Mouse (Mus musculus) stomach, postnatal 0 days (tissue): ENCODE data around the gene Itga4. TPM values are rescaled to one million over a fixed set of nuclear protein-coding genes. Genes with fewer than 3 reads are reported as not detected.

Experiments
- ATAC-seq: fragments of 200-750 bp; cut with Nextera tagmentation; 2 replicates; pipeline ENCODE4 v1.8.0; 2017; ENCODE audit not compliant: low FRiP score, low TSS enrichment
- DNase-seq: peaks from one replicate; pipeline ENCODE4 v3.0.0-alpha.2; 2016; ENCODE audit warnings: low spot score
- H3K27ac ChIP-seq: fragments of 300-500 bp; sonication (generic); replicated peaks from 2 replicates; pipeline ENCODE4 v1.5.1; 2014; ENCODE audit warnings: mild to moderate bottlenecking, control low read depth
- H3K27me3 ChIP-seq: fragments of 300-500 bp; sonication (generic); 2 replicates; pipeline ENCODE4 v1.6.1; 2014; ENCODE audit warnings: low read length; ENCODE audit not compliant: control insufficient read depth, insufficient read depth
- H3K36me3 ChIP-seq: fragments of 300-500 bp; sonication (generic); 2 replicates; pipeline ENCODE4 v1.6.1; 2014; ENCODE audit warnings: low read length, mixed read lengths; ENCODE audit not compliant: control insufficient read depth, insufficient read depth
- H3K4me1 ChIP-seq: fragments of 300-500 bp; sonication (generic); replicated peaks from 2 replicates; pipeline ENCODE4 v1.6.1; 2014; ENCODE audit warnings: antibody characterized with exemption; ENCODE audit not compliant: control insufficient read depth, insufficient read depth
- H3K4me2 ChIP-seq: fragments of 300-500 bp; sonication (generic); replicated peaks from 2 replicates; pipeline ENCODE4 v1.6.1; 2014; ENCODE audit warnings: low read depth, mild to moderate bottlenecking, control low read depth, moderate library complexity
- H3K4me3 ChIP-seq: fragments of 300-500 bp; sonication (generic); 2 replicates; pipeline ENCODE4 v1.5.1; 2014; ENCODE audit warnings: low read depth, low read length, control low read depth
- H3K9ac ChIP-seq: fragments of 300-500 bp; sonication (generic); 2 replicates; pipeline ENCODE4 v1.6.1; 2014; ENCODE audit warnings: mild to moderate bottlenecking, low read length, control low read depth, mixed read lengths
- H3K9me3 ChIP-seq: fragments of 300-500 bp; sonication (generic); 2 replicates; pipeline ENCODE4 v1.6.1; 2016; ENCODE audit warnings: low read length; ENCODE audit not compliant: control insufficient read depth
- CTCF ChIP-seq: IDR thresholded peaks from 2 replicates; pipeline ENCODE4 v1.5.1; 2016; ENCODE audit warnings: antibody characterized with exemption, low read depth, mild to moderate bottlenecking, moderate library complexity
- EP300 ChIP-seq: optimal IDR thresholded peaks from 2 replicates; pipeline ENCODE3; 2016; ENCODE audit warnings: antibody characterized with exemption
- WGBS: fragments of 180-500 bp; shearing (Covaris S2); extraction: QIAGEN DNeasy Blood & Tissue Kit; methylation state at CpG from one replicate; pipeline ENCODE4 v1.1.7; 2014; 5-methylcytosine and 5-hydroxymethylcytosine counted together
- polyA plus RNA-seq: library from polyadenylated mRNA; unstranded; fragments of >200 nt; fragmentation: Nextera tagmentation; extraction: Ambion mirVana; gene quantifications from 2 replicates; pipeline ENCODE4 v1.2.1, GENCODE M21; 2015

Gene Itga4
- polyA plus RNA-seq, result 1.3 TPM in 2 replicates

- Histone ChIP-seq H3K4me2 (peak within 1 kb of the TSS; percentile 63), H3K27me3 (no peaks in the 10 kb centered on the region), H3K27ac (peak within 1 kb of the TSS; percentile 53), H3K4me1 (peaks cover 2% of the 10 kb centered on the region; the same call in 1 of the 2 replicates), H3K36me3 (no peaks in the 10 kb centered on the region), H3K9me3 (no peaks in the 10 kb centered on the region), H3K9ac (peak within 1 kb of the TSS; percentile 47), H3K4me3 (peak within 1 kb of the TSS; percentile 39)
- 2% methylated on average over 40 of the region's 41 CpGs for WGBS
- ATAC-seq, result peak; percentile 80
- DNase-seq, result peak; percentile 53
- TF ChIP-seq EP300, result no peak
- TF ChIP-seq CTCF, result peak; percentile 62
Observed at GRCm38 (mm10) chr2:79255192-79256000, at the start of gene Itga4. Gene Itga4, plus strand, starts transcription at chr2:79255426.

GRCm38 (mm10) chr2:79206191-79206755 lies 49.0 kb upstream of the Itga4 start:
- 75% methylated on average over 4 of the region's 4 CpGs for WGBS
- Histone ChIP-seq H3K27ac (no peak overlapping the region), H3K9me3 (no peaks in the 10 kb centered on the region), H3K4me3 (no peak overlapping the region), H3K36me3 (no peaks in the 10 kb centered on the region), H3K27me3 (no peaks in the 10 kb centered on the region), H3K4me2 (no peak overlapping the region), H3K4me1 (no peaks in the 10 kb centered on the region), H3K9ac (no peak overlapping the region)
- DNase-seq, result no peak
- no peak for ATAC-seq
- TF ChIP-seq CTCF (no peak), EP300 (no peak)

GRCm38 (mm10) chr2:79214982-79215381 lies 40.2 kb upstream of the Itga4 start:
- no peaks in the 10 kb centered on the region for H3K9me3 ChIP-seq
- ATAC-seq, result no peak
- H3K27ac ChIP-seq, result no peak overlapping the region
- no peak overlapping the region for H3K9ac ChIP-seq
- H3K36me3 ChIP-seq, result no peaks in the 10 kb centered on the region
- no peaks in the 10 kb centered on the region for H3K27me3 ChIP-seq
- H3K4me1 ChIP-seq, result no peaks in the 10 kb centered on the region
- no peak for DNase-seq
- no peak for TF ChIP-seq EP300
- no peak for TF ChIP-seq CTCF
- no peak overlapping the region for H3K4me2 ChIP-seq
- H3K4me3 ChIP-seq, result no peak overlapping the region

- H3K9me3 ChIP-seq, result no peaks in the 10 kb centered on the region
- no peaks in the 10 kb centered on the region for H3K4me1 ChIP-seq
- no peaks in the 10 kb centered on the region for H3K36me3 ChIP-seq
- no peak for ATAC-seq
- no peak for DNase-seq
- no peak overlapping the region for H3K4me3 ChIP-seq
- H3K27ac ChIP-seq, result no peak overlapping the region
- TF ChIP-seq CTCF, result no peak
- no peak for TF ChIP-seq EP300
- H3K4me2 ChIP-seq, result no peak overlapping the region
- 74% methylated on average over 3 of the region's 3 CpGs for WGBS
- no peak overlapping the region for H3K9ac ChIP-seq
- H3K27me3 ChIP-seq, result no peaks in the 10 kb centered on the region
Observed at GRCm38 (mm10) chr2:79215479-79215878, 39.7 kb upstream of the Itga4 start.

GRCm38 (mm10) chr2:79224714-79225426 lies 30.4 kb upstream of the Itga4 start:
- Histone ChIP-seq H3K36me3 (no peaks in the 10 kb centered on the region), H3K4me3 (no peak overlapping the region), H3K27me3 (no peaks in the 10 kb centered on the region), H3K9ac (no peak overlapping the region), H3K27ac (no peak overlapping the region), H3K4me1 (no peaks in the 10 kb centered on the region), H3K4me2 (no peak overlapping the region), H3K9me3 (no peaks in the 10 kb centered on the region)
- DNase-seq (no peak), ATAC-seq (no peak)
- WGBS, result 53% methylated on average over 3 of the region's 3 CpGs
- TF ChIP-seq CTCF (no peak), EP300 (no peak)
